Mouse (Mus musculus): ENCODE results near the gene Adcy6. TPM values are rescaled to one million over a fixed set of nuclear protein-coding genes. Genes with fewer than 3 reads are reported as not detected.

The Adcy6 gene
- polyA plus RNA-seq, 1 experiment from 2014 or later = 29.0 TPM

DNA sequence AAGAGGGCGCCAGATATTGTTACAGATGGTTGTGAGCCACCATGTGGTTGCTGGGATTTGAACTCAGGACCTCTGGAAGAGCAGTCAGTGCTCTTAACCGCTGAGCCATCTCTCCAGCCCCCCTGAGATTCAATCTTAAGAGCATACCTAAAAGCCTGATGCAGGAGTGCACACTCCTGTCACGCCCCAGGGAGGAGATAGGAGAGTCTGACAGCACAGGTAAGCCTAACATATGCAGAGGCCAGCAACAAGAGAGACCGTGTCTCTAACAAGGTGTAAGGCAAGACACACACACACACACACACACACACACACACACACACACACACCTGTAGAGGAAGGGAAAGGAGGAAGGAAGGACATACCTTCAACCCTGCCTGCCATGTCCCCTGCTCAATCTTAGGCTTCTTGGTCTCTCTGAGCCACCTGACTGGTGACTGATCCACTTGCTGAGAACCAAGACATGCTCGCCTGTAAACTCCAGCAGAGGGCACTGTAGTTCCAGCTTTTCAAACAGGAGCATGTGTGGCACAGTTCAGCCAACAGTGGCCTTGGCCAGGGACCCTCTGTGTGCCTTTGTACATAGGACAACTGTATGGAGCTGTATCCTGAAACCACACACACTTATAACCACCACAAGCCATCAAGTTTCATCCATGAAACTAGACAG, 29.9 kb downstream of the Adcy6 start:
- 29% methylated on average over 4 of the region's 5 CpGs for WGBS

DNA sequence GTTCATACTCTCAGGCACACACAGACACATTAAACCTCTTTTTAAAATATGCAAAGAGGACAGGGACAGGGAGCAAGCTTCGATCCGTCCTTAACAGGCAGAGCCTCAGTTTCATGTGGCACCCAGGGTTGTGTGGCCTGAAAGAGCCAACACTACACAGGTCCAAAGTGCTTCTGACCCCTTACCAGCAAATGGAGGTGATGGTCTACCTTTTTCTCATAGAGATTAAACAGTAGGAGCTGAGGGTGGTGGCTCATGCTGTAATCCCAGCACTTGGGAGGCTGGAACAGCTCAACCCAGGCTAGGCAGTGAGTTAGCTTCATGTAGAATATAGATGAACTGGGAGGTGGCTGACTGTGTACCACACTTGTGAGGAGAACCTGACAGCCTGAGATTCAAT, 30.6 kb downstream of the Adcy6 start:
- Histone ChIP-seq H3K27ac (replicated peaks) (no peak overlapping the region), H3K27me3 (replicated peaks) (peaks cover 7% of the 10 kb centered on the region; the same call in 1 of the 2 replicates), H3K4me3 (no peak overlapping the region), H3K9ac (no peak overlapping the region), H3K4me1 (peaks cover 11% of the 10 kb centered on the region), H3K9me3 (no peaks in the 10 kb centered on the region), H3K4me2 (no peak overlapping the region), H3K36me3 (no peaks in the 10 kb centered on the region)
- WGBS = 84% methylated on average over 2 of the region's 2 CpGs
- no peak for ATAC-seq (ENCODE audit: extremely low read depth, insufficient number of reproducible peaks, low FRiP score, low TSS enrichment)

More for the DNA sequence above, 29.9 kb downstream of the Adcy6 start:
- Histone ChIP-seq H3K4me1 (peaks cover 14% of the 10 kb centered on the region), H3K9ac (no peak overlapping the region), H3K36me3 (no peaks in the 10 kb centered on the region), H3K4me2 (no peak overlapping the region), H3K9me3 (no peaks in the 10 kb centered on the region), H3K27ac (replicated peaks) (no peak overlapping the region), H3K27me3 (replicated peaks) (peaks cover 7% of the 10 kb centered on the region; the same call in 1 of the 2 replicates), H3K4me3 (no peak overlapping the region)
- no peak for ATAC-seq (ENCODE audit: extremely low read depth, insufficient number of reproducible peaks, low FRiP score, low TSS enrichment)

DNA sequence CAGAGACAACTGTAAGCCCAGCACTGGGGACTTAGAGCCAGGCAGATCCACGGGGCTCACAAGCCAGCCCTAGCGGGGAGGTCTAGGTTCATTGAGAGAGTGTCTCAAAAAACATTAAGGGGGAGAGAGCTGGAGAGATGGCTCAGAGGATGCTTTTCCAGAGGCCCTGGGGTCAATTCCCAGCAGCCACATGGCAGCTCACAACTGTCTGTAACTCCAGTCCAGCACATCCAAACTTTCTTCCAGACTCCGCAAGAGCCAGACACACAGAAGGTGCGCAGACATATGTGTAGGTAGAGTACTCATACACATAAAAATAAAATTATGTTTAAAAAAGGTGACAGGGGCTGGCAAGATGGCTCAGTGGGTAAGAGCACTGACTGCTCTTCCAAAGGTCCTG, 36.6 kb downstream of the Adcy6 start:
- Histone ChIP-seq H3K36me3 (no peaks in the 10 kb centered on the region), H3K27me3 (replicated peaks) (no peaks in the 10 kb centered on the region; the same call in 1 of the 2 replicates), H3K27ac (replicated peaks) (no peak overlapping the region), H3K4me3 (no peak overlapping the region), H3K9me3 (no peaks in the 10 kb centered on the region), H3K4me2 (no peak overlapping the region), H3K4me1 (peaks cover 11% of the 10 kb centered on the region), H3K9ac (no peak overlapping the region)
- no peak for ATAC-seq (ENCODE audit: extremely low read depth, insufficient number of reproducible peaks, low FRiP score, low TSS enrichment)
- 75% methylated on average over 4 of the region's 4 CpGs for WGBS

DNA sequence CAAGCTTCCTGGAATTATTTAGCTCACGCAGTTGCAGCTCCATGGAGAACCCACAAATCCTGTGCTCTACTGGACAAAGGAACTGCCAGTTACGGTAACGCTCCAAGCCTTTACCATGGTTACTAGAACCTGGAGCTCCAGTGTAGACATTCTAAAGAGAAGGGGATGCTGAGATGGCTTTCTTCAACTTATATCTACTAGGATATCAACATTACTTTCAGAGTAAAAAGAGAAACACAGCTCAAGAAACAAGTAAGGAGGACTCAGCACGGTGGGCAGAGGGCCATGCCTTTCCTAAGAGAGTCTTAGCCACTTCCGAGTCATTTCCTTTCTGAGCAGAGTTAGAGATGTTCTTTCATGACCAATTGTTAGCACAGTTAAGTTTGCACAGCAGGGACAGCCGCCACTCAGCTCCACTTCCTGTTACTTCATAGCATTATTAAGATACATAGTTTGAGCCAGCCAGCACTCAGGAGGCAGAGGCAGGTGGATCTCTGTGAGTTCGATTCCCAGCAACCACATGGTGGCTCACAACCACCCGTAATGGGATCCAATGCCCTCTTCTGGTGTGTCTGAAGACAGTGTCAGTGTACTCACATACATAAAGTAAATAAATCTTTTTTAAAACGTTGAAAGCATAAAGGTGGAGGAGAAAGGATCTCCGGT, 38.9 kb downstream of the Adcy6 start, which contains the start of the genes Ccnt1 and 4930415O20Rik:
Gene Ccnt1, minus strand, starts transcription at position 51 of the 666 bp plus-strand sequence.
Gene 4930415O20Rik, plus strand, starts transcription at position 132 of the 666 bp plus-strand sequence.
- H3K9ac ChIP-seq = no peak within 1 kb of the TSS
- H3K4me3 ChIP-seq = no peak within 1 kb of the TSS
- peaks cover 18% of the 10 kb centered on the region for H3K4me1 ChIP-seq
- no peak within 1 kb of the TSS for H3K27ac ChIP-seq (replicated peaks)
- H3K4me2 ChIP-seq = no peak within 1 kb of the TSS
- no peaks in the 10 kb centered on the region for H3K27me3 ChIP-seq (replicated peaks)
- ATAC-seq (ENCODE audit: extremely low read depth, insufficient number of reproducible peaks, low FRiP score, low TSS enrichment) = no peak
- H3K9me3 ChIP-seq = no peaks in the 10 kb centered on the region
- whole genome bisulfite sequencing = 71% methylated on average over 10 of the region's 10 CpGs
- no peaks in the 10 kb centered on the region for H3K36me3 ChIP-seq

DNA sequence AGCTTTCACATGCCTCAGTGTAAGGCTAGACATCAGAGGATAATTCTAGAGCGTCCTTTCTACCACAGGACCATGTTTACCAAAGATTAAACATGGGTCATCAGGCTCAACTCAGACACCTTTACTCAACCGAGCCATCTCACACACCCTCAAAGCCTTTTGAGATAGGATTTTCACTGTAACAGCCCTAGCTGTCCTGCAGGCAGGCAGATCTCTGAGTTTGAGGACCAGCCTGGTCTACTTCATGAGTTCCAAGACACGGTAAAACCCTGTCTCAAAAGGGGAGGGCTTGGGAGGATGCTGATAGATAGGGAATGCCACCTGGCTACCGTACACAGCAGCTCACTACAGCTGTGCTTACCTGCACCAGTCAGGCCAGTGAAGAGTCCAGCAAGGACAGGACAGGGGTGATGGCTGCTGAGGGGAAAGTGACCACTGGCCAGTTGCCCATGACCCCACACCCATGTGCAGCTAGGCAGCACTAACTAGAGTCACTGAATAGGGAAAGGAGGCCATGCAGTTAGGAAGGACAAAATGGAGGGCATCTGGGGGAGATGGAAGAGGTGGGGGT, 40.0 kb downstream of the Adcy6 start:
- ATAC-seq (ENCODE audit: extremely low read depth, insufficient number of reproducible peaks, low FRiP score, low TSS enrichment) = no peak
- no peak overlapping the region for H3K27ac ChIP-seq (replicated peaks)
- no peaks in the 10 kb centered on the region for H3K9me3 ChIP-seq
- no peak overlapping the region for H3K4me2 ChIP-seq
- H3K36me3 ChIP-seq = peaks cover 10% of the 10 kb centered on the region
- H3K4me1 ChIP-seq = peaks cover 29% of the 10 kb centered on the region
- H3K27me3 ChIP-seq (replicated peaks) = no peaks in the 10 kb centered on the region
- WGBS = 69% methylated on average over 4 of the region's 4 CpGs
- no peak overlapping the region for H3K4me3 ChIP-seq
- no peak overlapping the region for H3K9ac ChIP-seq

DNA sequence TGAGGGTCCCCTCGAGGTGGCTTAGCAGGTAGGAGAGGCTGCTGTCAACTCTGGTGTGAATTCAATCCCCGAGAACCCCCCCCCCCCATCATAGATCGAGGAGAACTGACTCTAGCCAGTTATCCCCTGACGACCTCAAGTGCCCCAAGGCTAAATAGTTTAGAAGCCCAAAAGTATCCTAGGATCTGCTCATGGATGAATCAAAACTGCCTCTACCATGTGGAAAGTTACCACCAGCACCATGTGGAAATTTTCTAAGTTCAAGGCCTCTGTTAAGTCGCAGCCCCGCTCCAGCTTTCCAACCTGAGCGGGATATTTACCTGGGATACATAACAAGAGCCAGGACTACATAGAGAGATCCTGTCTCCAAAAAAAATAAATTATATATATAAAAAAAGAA, 40.7 kb downstream of the Adcy6 start:
- peak overlapping the region; percentile 94 for H3K9ac ChIP-seq
- peaks cover 33% of the 10 kb centered on the region for H3K4me1 ChIP-seq
- WGBS = 62% methylated on average over 7 of the region's 7 CpGs
- H3K4me2 ChIP-seq = peak overlapping the region; percentile 90
- no peaks in the 10 kb centered on the region for H3K27me3 ChIP-seq (replicated peaks)
- peaks cover 14% of the 10 kb centered on the region for H3K36me3 ChIP-seq
- ATAC-seq (ENCODE audit: extremely low read depth, insufficient number of reproducible peaks, low FRiP score, low TSS enrichment) = no peak
- peak overlapping the region; percentile 99 for H3K4me3 ChIP-seq
- peak overlapping the region; percentile 96; the same call in 1 of the 2 replicates for H3K27ac ChIP-seq (replicated peaks)
- H3K9me3 ChIP-seq = no peaks in the 10 kb centered on the region

DNA sequence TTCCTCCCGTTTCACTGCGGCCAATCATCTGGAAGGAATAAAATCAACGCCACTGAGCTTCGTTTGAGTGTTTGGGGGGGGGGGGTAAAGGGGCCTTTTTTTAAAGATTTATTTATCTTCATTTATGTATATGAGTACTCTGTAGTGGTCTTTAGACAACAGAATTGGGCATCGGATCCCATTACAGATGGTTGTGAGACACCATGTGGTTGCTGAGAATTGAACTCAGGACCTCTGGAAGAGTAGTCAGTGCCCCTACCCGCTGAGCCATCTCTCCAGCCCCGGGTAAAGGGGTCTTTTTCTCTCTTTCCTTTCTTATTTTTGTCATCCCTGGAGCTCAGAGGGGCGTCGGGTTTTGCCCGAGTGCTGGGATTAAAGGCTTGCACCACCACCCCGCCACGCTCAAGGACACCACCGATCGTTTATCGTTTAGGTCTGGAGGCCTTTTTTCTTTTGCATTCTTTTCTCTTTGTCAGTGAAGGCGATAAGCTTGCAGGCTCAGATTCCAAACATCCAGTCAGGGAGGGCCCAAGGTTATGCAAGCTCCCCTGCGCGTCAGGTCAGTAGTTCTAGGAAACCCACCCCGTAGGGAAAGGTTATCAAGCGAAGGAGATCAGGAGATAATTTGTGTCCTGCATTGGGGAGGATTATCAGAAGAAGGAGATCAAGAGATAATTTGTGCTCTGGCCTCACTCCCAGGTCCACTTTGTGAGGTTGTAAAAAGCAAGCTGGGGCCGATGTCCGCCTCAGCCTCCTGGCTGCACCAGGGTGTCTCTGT, 41.4 kb downstream of the Adcy6 start:
- WGBS = 6% methylated on average over 22 of the region's 22 CpGs
- ATAC-seq (ENCODE audit: extremely low read depth, insufficient number of reproducible peaks, low FRiP score, low TSS enrichment) = no peak
- Histone ChIP-seq H3K4me2 (peak overlapping the region; percentile 90), H3K4me1 (peaks cover 33% of the 10 kb centered on the region), H3K27me3 (replicated peaks) (no peaks in the 10 kb centered on the region), H3K9me3 (no peaks in the 10 kb centered on the region), H3K4me3 (peak overlapping the region; percentile 99), H3K27ac (replicated peaks) (peak overlapping the region; percentile 96), H3K36me3 (peaks cover 21% of the 10 kb centered on the region), H3K9ac (peak overlapping the region; percentile 94)

DNA sequence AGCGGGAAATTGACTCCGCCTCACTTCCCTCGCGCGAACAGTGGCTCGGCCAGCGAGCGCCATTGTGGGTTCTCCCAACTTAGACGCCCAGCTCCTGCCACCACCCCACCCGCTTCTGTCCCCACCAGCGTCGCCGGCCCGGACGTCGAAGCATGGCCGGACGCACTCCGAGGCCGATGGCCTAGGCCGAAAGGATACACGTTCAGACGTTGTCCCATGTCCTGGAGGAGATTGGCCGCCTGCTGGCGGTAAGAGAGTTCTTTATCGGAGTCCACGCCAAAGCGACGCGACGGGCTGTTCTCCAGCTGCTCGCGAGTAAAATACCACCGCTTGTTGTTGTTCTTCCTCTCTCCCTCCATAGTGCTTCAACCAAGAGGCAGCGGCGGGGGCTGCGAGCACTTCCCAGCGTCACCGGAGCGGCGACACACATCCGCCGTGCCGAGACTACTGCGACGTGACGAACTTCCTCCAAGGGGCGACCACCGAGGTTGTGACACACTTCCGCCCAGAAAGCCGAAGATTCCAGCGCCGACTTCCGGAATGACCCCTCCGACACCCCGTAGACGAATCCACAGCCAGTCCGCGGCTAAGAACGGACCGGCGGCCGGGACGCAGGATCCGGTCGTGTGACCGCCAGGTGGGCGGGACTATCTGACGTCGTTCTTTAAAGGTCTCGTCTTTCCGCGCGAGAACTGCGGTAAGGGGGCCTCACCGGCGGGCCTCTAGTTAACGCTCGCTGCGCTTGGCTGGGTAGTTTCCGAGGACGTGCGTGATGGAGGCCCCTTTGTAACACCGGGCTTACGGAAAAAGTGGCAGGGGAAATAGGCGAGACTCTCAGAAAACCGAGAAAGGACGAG, 42.4 kb downstream of the Adcy6 start:
- WGBS = under 1% methylated on average over 87 of the region's 88 CpGs

DNA sequence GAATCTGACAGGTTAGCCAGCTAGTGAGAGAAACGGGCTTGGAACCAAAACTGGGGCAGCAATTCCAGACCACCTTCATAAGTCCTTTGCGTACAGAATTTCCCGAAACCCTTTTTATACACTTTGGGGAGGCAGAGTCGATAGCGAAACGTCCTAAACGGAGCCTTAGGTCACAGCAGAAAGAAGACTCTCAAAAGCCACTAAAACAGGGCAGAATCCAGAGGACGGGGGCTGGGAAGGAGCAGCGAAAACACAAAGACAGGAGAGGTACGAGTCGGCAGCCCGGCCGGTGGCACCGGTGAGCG, 43.0 kb downstream of the Adcy6 start:
- Histone ChIP-seq H3K27me3 (replicated peaks) (no peaks in the 10 kb centered on the region), H3K4me3 (peak overlapping the region; percentile 99), H3K4me1 (peaks cover 34% of the 10 kb centered on the region), H3K36me3 (peaks cover 33% of the 10 kb centered on the region), H3K9me3 (no peaks in the 10 kb centered on the region), H3K4me2 (peak overlapping the region; percentile 97), H3K9ac (peak overlapping the region; percentile 97), H3K27ac (replicated peaks) (peak overlapping the region; percentile 98)
- WGBS = 0% methylated on average over 15 of the region's 15 CpGs
- ATAC-seq (ENCODE audit: extremely low read depth, insufficient number of reproducible peaks, low FRiP score, low TSS enrichment) = no peak

More for the DNA sequence above, 42.4 kb downstream of the Adcy6 start:
- Histone ChIP-seq H3K4me2 (peak overlapping the region; percentile 97), H3K27ac (replicated peaks) (peak overlapping the region; percentile 98), H3K4me1 (peaks cover 33% of the 10 kb centered on the region), H3K9me3 (no peaks in the 10 kb centered on the region), H3K4me3 (peak overlapping the region; percentile 99), H3K27me3 (replicated peaks) (no peaks in the 10 kb centered on the region), H3K9ac (peak overlapping the region; percentile 97), H3K36me3 (peaks cover 30% of the 10 kb centered on the region)
- ATAC-seq (ENCODE audit: extremely low read depth, insufficient number of reproducible peaks, low FRiP score, low TSS enrichment) = peak; percentile 89

DNA sequence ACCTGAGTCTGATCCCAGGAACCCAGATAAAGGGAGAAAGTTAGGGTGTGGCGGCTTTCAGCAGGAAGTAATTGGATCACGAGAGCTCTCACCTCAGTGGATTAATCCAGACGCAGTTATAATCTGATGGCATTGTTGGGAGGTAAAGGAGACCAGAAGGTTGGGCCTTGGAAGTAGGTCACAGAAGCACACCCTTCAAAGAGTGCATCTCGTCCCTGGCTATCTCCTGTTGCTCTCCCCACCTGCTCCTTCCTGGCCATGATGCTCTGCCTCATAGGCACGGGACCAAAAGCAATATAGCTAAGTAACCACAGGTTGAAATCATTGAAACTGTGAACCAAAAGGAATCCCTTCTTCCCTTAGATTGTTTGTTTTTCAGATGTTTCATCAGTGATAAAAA, 52.7 kb downstream of the Adcy6 start:
- Histone ChIP-seq H3K9me3 (no peaks in the 10 kb centered on the region), H3K4me3 (no peak overlapping the region), H3K9ac (no peak overlapping the region), H3K27ac (replicated peaks) (no peak overlapping the region), H3K4me1 (peaks cover 4% of the 10 kb centered on the region), H3K4me2 (no peak overlapping the region), H3K27me3 (replicated peaks) (no peaks in the 10 kb centered on the region), H3K36me3 (peaks cover 82% of the 10 kb centered on the region)
- WGBS = 84% methylated on average over 5 of the region's 5 CpGs
- ATAC-seq (ENCODE audit: extremely low read depth, insufficient number of reproducible peaks, low FRiP score, low TSS enrichment) = no peak
